Mouse (Mus musculus): ENCODE measurements around the gene Ggta1. TPM values are rescaled to one million over a fixed set of nuclear protein-coding genes. Genes with fewer than 3 reads are reported as not detected.
"Not testable (repeated sequence)": the region's sequence is repeated elsewhere in the genome, so short reads cannot be mapped to it uniquely, and the experiment has no call there.

The Ggta1 gene
- polyA plus RNA-seq, 1 experiment from 2014 or later = 5.6 TPM

GRCm38 (mm10) chr2:35459316-35459715, 3.7 kb downstream of the Ggta1 start:
- Histone ChIP-seq H3K9ac (ENCODE audit: low read depth, low read length) (no peak overlapping the region), H3K4me1 (replicated peaks; ENCODE audit: control insufficient read depth, insufficient read depth, low read length) (no peaks in the 10 kb centered on the region), H3K4me2 (replicated peaks; ENCODE audit: low read depth, low read length) (no peak overlapping the region), H3K36me3 (ENCODE audit: control insufficient read depth, insufficient read depth, low read length) (no peaks in the 10 kb centered on the region), H3K9me3 (ENCODE audit: control insufficient read depth, low read length) (no peaks in the 10 kb centered on the region), H3K27me3 (ENCODE audit: control insufficient read depth, insufficient read depth, low read length) (no peaks in the 10 kb centered on the region; the same call in none of the 2 replicates), H3K27ac (ENCODE audit: low read depth, low read length) (no peak overlapping the region), H3K4me3 (ENCODE audit: low read depth, low read length) (no peak overlapping the region)
- no peak for ATAC-seq (ENCODE audit: low FRiP score)
- DNase-seq (ENCODE audit: low spot score) = no peak

DNA sequence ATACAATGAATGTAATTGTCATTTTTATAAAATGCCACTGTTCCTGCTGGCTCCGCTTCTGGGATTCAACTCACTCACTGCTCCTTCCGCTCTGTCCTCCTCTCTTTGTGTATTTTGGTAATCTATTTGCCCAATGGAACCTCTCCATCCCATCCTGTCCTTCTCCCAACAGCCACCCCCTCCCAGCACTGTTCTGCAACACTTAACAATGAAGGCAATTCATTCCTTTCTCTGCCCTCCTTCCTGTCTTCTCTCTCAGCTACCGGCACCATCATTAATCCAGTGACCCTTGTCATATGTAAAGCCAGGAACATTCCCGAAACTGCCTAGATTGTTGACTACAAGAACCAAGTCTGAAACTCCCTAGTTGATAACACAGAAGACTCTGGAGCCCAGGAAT, 4.6 kb downstream of the Ggta1 start:
- Histone ChIP-seq H3K36me3 (ENCODE audit: control insufficient read depth, insufficient read depth, low read length) (no peaks in the 10 kb centered on the region), H3K27me3 (ENCODE audit: control insufficient read depth, insufficient read depth, low read length) (no peaks in the 10 kb centered on the region; the same call in none of the 2 replicates), H3K9me3 (ENCODE audit: control insufficient read depth, low read length) (no peaks in the 10 kb centered on the region), H3K4me1 (replicated peaks; ENCODE audit: control insufficient read depth, insufficient read depth, low read length) (no peaks in the 10 kb centered on the region), H3K27ac (ENCODE audit: low read depth, low read length) (no peak overlapping the region), H3K9ac (ENCODE audit: low read depth, low read length) (no peak overlapping the region), H3K4me2 (replicated peaks; ENCODE audit: low read depth, low read length) (no peak overlapping the region), H3K4me3 (ENCODE audit: low read depth, low read length) (no peak overlapping the region)
- WGBS = 66% methylated on average over 4 of the region's 4 CpGs
- ATAC-seq (ENCODE audit: low FRiP score) (no peak), DNase-seq (ENCODE audit: low spot score) (no peak)

- ATAC-seq (ENCODE audit: low FRiP score) = no peak
- Histone ChIP-seq H3K36me3 (ENCODE audit: control insufficient read depth, insufficient read depth, low read length) (no peaks in the 10 kb centered on the region), H3K4me2 (replicated peaks; ENCODE audit: low read depth, low read length) (no peak overlapping the region), H3K9me3 (ENCODE audit: control insufficient read depth, low read length) (no peaks in the 10 kb centered on the region), H3K4me1 (replicated peaks; ENCODE audit: control insufficient read depth, insufficient read depth, low read length) (no peaks in the 10 kb centered on the region), H3K27ac (ENCODE audit: low read depth, low read length) (no peak overlapping the region), H3K4me3 (ENCODE audit: low read depth, low read length) (no peak overlapping the region), H3K9ac (ENCODE audit: low read depth, low read length) (no peak overlapping the region), H3K27me3 (ENCODE audit: control insufficient read depth, insufficient read depth, low read length) (no peaks in the 10 kb centered on the region)
- WGBS = 80% methylated on average over 3 of the region's 3 CpGs
- no peak for DNase-seq (ENCODE audit: low spot score)
Observed at GRCm38 (mm10) chr2:35453736-35454135, 9.3 kb downstream of the Ggta1 start.

GRCm38 (mm10) chr2:35452695-35453094, 10.3 kb downstream of the Ggta1 start:
- H3K27ac ChIP-seq (ENCODE audit: low read depth, low read length); H3K9ac ChIP-seq (ENCODE audit: low read depth, low read length); ATAC-seq (ENCODE audit: low FRiP score); H3K9me3 ChIP-seq (ENCODE audit: control insufficient read depth, low read length); H3K4me2 ChIP-seq (replicated peaks; ENCODE audit: low read depth, low read length); H3K36me3 ChIP-seq (ENCODE audit: control insufficient read depth, insufficient read depth, low read length); H3K4me1 ChIP-seq (replicated peaks; ENCODE audit: control insufficient read depth, insufficient read depth, low read length); H3K27me3 ChIP-seq (ENCODE audit: control insufficient read depth, insufficient read depth, low read length); DNase-seq (ENCODE audit: low spot score); H3K4me3 ChIP-seq (ENCODE audit: low read depth, low read length): not testable (repeated sequence)
- WGBS = 96% methylated on average over 6 of the region's 6 CpGs

GRCm38 (mm10) chr2:35451484-35452050, 11.5 kb downstream of the Ggta1 start:
- 88% methylated on average over 5 of the region's 5 CpGs for WGBS
- Histone ChIP-seq H3K36me3 (ENCODE audit: control insufficient read depth, insufficient read depth, low read length) (no peaks in the 10 kb centered on the region), H3K9me3 (ENCODE audit: control insufficient read depth, low read length) (no peaks in the 10 kb centered on the region), H3K4me3 (ENCODE audit: low read depth, low read length) (no peak overlapping the region), H3K27me3 (ENCODE audit: control insufficient read depth, insufficient read depth, low read length) (no peaks in the 10 kb centered on the region), H3K4me1 (replicated peaks; ENCODE audit: control insufficient read depth, insufficient read depth, low read length) (no peaks in the 10 kb centered on the region), H3K9ac (ENCODE audit: low read depth, low read length) (no peak overlapping the region), H3K4me2 (replicated peaks; ENCODE audit: low read depth, low read length) (no peak overlapping the region), H3K27ac (ENCODE audit: low read depth, low read length) (no peak overlapping the region)
- ATAC-seq (ENCODE audit: low FRiP score) (no peak), DNase-seq (ENCODE audit: low spot score) (no peak)

GRCm38 (mm10) chr2:35450856-35451255, 12.2 kb downstream of the Ggta1 start:
- H3K36me3 ChIP-seq (ENCODE audit: control insufficient read depth, insufficient read depth, low read length) = no peaks in the 10 kb centered on the region
- WGBS = 86% methylated on average over 4 of the region's 4 CpGs
- H3K27me3 ChIP-seq (ENCODE audit: control insufficient read depth, insufficient read depth, low read length) = no peaks in the 10 kb centered on the region
- H3K9ac ChIP-seq (ENCODE audit: low read depth, low read length) = no peak overlapping the region
- no peak overlapping the region for H3K27ac ChIP-seq (ENCODE audit: low read depth, low read length)
- H3K4me2 ChIP-seq (replicated peaks; ENCODE audit: low read depth, low read length) = no peak overlapping the region
- no peak for ATAC-seq (ENCODE audit: low FRiP score)
- DNase-seq (ENCODE audit: low spot score) = no peak
- no peaks in the 10 kb centered on the region for H3K4me1 ChIP-seq (replicated peaks; ENCODE audit: control insufficient read depth, insufficient read depth, low read length)
- no peaks in the 10 kb centered on the region for H3K9me3 ChIP-seq (ENCODE audit: control insufficient read depth, low read length)
- no peak overlapping the region for H3K4me3 ChIP-seq (ENCODE audit: low read depth, low read length)

DNA sequence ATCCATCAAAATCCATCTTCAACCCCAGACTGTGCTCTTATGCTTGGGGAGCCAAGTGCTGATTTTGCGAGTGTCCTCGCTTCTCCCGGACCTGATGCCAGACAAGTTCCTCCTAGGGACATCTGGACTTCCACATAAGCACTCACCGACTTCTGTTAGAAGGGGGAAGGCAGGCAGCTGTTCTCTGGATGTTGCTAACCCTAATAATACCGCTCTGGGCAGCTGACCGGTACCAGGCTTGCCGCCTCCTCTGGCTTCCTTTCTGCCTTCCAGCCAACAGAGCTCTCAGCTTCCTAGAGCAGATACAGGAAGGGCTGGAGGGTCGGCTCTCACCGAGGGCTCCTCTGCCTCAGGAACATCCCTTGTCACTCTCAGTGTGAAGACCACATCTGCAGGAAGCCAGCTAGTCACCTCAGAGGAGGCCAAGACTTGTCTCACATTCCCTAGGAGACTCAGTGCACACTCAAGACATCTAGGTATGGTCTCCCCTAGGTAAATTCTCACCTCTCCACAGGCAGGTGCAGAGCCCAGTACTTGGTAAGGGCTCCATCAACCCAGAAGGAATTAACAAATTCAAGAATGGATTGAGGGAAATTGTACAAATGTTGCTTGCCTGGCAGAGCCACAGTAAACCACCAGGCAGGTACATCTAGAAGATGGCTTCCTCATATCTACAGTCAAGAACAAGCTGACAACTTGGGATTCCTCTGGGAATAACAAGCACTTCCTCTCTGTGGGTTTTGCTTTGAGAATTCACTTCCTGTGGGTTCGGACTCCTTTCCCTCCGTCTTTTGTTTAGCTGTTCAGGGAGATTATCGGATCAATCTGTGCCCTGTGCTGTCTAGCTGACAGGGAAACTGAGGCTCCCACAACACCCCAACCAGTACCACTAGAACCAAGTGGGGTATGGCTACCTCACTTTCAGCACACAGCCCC, 13.1 kb downstream of the Ggta1 start:
- no peak overlapping the region for H3K4me2 ChIP-seq (replicated peaks; ENCODE audit: low read depth, low read length)
- DNase-seq (ENCODE audit: low spot score) = no peak
- no peak overlapping the region for H3K27ac ChIP-seq (ENCODE audit: low read depth, low read length)
- H3K36me3 ChIP-seq (ENCODE audit: control insufficient read depth, insufficient read depth, low read length) = no peaks in the 10 kb centered on the region
- WGBS = 85% methylated on average over 12 of the region's 12 CpGs
- no peaks in the 10 kb centered on the region for H3K4me1 ChIP-seq (replicated peaks; ENCODE audit: control insufficient read depth, insufficient read depth, low read length)
- ATAC-seq (ENCODE audit: low FRiP score) = no peak
- no peaks in the 10 kb centered on the region for H3K27me3 ChIP-seq (ENCODE audit: control insufficient read depth, insufficient read depth, low read length)
- no peak overlapping the region for H3K4me3 ChIP-seq (ENCODE audit: low read depth, low read length)
- H3K9ac ChIP-seq (ENCODE audit: low read depth, low read length) = no peak overlapping the region
- no peaks in the 10 kb centered on the region for H3K9me3 ChIP-seq (ENCODE audit: control insufficient read depth, low read length)

GRCm38 (mm10) chr2:35448914-35449670, 13.9 kb downstream of the Ggta1 start:
- Histone ChIP-seq H3K27ac (ENCODE audit: low read depth, low read length) (no peak overlapping the region), H3K9ac (ENCODE audit: low read depth, low read length) (no peak overlapping the region), H3K4me1 (replicated peaks; ENCODE audit: control insufficient read depth, insufficient read depth, low read length) (no peaks in the 10 kb centered on the region), H3K9me3 (ENCODE audit: control insufficient read depth, low read length) (no peaks in the 10 kb centered on the region), H3K27me3 (ENCODE audit: control insufficient read depth, insufficient read depth, low read length) (no peaks in the 10 kb centered on the region), H3K4me3 (ENCODE audit: low read depth, low read length) (no peak overlapping the region), H3K4me2 (replicated peaks; ENCODE audit: low read depth, low read length) (no peak overlapping the region), H3K36me3 (ENCODE audit: control insufficient read depth, insufficient read depth, low read length) (no peaks in the 10 kb centered on the region)
- no peak for ATAC-seq (ENCODE audit: low FRiP score)
- WGBS = 86% methylated on average over 9 of the region's 9 CpGs
- no peak for DNase-seq (ENCODE audit: low spot score)

Measured in hindbrain, embryonic 11.5 days (tissue).